Mouse (Mus musculus): ENCODE measurements around the gene Pde6h. TPM values are rescaled to one million over a fixed set of nuclear protein-coding genes. Genes with fewer than 3 reads are reported as not detected.

The Pde6h gene
- total and polyA plus RNA-seq, 3 experiments = 0.05 TPM; not detected in 2

- peak overlapping the region; percentile 38; the same call in 1 of the 2 replicates for H3K4me3 ChIP-seq (ENCODE audit: low read depth, low read length)
- no peaks in the 10 kb centered on the region for H3K27me3 ChIP-seq (ENCODE audit: insufficient read depth, low read length)
- TF ChIP-seq GATA2 (IDR thresholded peaks at IDR 0.05; ENCODE audit: borderline replicate concordance, low read depth, low read length) (no peak), GATA1 (IDR thresholded peaks at IDR 0.05; ENCODE audit: borderline replicate concordance, low read length) (no peak), TAL1 (conservative IDR thresholded peaks at IDR 0.05; ENCODE audit: low read depth, low read length) (no peak), POLR2AphosphoS5 (IDR thresholded peaks at IDR 0.05; ENCODE audit: insufficient replicate concordance, low read depth, low read length) (no peak), CTCF (IDR thresholded peaks at IDR 0.05; ENCODE audit: low read depth, low read length) (no peak)
- DNase-seq (ENCODE audit: low spot score) = no peak
- H3K36me3 ChIP-seq (replicated peaks) = peaks cover 63% of the 10 kb centered on the region
- H3K9me3 ChIP-seq (replicated peaks) = no peaks in the 10 kb centered on the region
- no peak for ATAC-seq (ENCODE audit: extremely low read depth, insufficient number of reproducible peaks, low FRiP score, poor library complexity, severe bottlenecking)
- peaks cover 74% of the 10 kb centered on the region for H3K4me1 ChIP-seq (ENCODE audit: insufficient read depth, low read depth, low read length)
Measured at GRCm38 (mm10) chr6:136937117-136937516, 13.5 kb downstream of the Pde6h start.

DNA sequence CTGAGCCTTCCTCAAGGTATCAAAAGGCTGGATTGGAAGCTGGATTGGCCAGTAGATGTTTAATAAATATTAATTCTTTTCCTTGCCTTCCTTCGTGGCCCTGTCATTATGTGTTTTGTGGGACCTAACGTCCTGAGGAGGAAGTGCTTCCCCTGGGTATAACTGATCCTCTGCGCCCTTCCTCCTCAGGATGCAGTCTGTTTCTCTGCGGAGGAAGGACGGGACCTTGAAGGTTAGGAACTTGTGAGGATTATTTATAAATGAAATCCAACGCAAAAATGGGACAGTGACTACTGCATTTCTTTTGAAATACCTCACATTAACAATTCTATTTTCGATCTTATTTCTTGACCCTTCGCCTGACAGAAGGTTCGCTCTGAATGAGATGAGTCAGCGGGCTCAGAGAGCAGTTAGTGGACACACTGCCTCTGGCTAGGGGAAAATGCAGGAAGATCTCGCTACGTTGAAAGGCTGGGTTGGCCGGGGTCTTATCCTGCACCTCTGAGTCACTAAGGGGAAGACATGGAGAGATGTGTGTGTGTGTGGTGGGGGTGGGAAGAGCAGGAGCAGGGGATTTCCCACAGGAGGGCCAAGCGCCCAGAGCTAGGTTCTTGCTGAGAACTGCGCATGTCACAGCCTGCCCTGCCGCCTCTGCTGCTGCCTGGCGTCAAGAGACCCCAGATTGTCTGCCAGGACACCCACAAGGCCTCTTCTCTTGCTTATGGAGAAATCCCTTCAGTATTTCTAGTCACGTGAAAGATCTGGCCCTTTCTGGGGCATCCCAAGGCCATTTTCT, 14.9 kb downstream of the Pde6h start:
- Histone ChIP-seq H3K27me3 (ENCODE audit: insufficient read depth, low read length) (no peaks in the 10 kb centered on the region), H3K9me3 (replicated peaks) (no peaks in the 10 kb centered on the region), H3K36me3 (replicated peaks) (peaks cover 48% of the 10 kb centered on the region), H3K4me3 (ENCODE audit: low read depth, low read length) (peak overlapping the region; percentile 70), H3K4me1 (ENCODE audit: insufficient read depth, low read depth, low read length) (peaks cover 79% of the 10 kb centered on the region)
- DNase-seq (ENCODE audit: low spot score) (no peak), ATAC-seq (ENCODE audit: extremely low read depth, insufficient number of reproducible peaks, low FRiP score, poor library complexity, severe bottlenecking) (no peak)
- TF ChIP-seq POLR2AphosphoS5 (IDR thresholded peaks at IDR 0.05; ENCODE audit: insufficient replicate concordance, low read depth, low read length) = no peak
- TF ChIP-seq CTCF (IDR thresholded peaks at IDR 0.05; ENCODE audit: low read depth, low read length) = no peak
- no peak for TF ChIP-seq GATA1 (IDR thresholded peaks at IDR 0.05; ENCODE audit: borderline replicate concordance, low read length)
- TF ChIP-seq TAL1 (conservative IDR thresholded peaks at IDR 0.05; ENCODE audit: low read depth, low read length) = no peak
- TF ChIP-seq GATA2 (IDR thresholded peaks at IDR 0.05; ENCODE audit: borderline replicate concordance, low read depth, low read length) = no peak

DNA sequence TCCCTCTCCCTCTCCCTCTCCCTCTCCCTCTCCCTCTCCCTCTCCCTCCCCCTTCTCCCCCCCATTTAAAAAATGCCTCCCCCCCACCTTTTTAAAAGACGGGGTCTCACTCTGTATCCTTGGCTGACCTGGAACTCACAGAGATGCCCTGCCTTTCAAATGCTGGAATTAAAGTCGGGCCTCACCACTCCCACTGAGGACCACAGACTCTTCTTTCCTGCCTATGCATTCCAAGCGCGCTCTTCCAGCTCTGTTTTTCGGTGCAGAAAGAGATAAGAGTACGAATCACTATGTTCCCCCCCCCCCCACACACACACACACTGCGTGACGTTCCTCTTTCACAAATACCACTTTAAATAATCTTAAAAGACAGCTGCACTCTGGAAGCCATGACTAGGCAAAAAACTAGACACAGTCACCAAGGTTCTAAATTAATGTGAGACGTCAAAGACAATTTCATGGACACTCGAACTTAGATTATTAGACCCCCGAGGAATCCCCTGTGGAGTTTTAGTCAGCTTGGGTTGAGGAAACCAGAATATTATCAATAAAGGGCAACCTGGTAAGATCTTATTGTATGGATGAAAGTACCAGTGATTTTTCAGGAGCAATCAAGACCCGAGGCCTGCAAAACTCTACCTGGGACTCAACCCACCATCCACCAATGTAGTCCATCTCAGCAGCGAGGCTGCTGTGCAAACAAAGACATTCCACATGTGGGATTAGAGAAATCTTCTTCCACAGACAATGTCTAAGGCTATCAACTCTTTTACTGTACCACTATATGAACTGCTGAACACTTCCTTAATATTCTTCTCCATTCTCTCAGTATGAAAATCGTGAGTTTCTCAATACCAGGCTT, 15.9 kb downstream of the Pde6h start:
- H3K4me1 ChIP-seq (ENCODE audit: insufficient read depth, low read depth, low read length) = peaks cover 81% of the 10 kb centered on the region
- peak; percentile 35 for DNase-seq (ENCODE audit: low spot score)
- peak; percentile 31 for ATAC-seq (ENCODE audit: extremely low read depth, insufficient number of reproducible peaks, low FRiP score, poor library complexity, severe bottlenecking)
- H3K27me3 ChIP-seq (ENCODE audit: insufficient read depth, low read length) = no peaks in the 10 kb centered on the region
- H3K36me3 ChIP-seq (replicated peaks) = peaks cover 40% of the 10 kb centered on the region
- peak overlapping the region; percentile 73 for H3K4me3 ChIP-seq (ENCODE audit: low read depth, low read length)
- no peaks in the 10 kb centered on the region for H3K9me3 ChIP-seq (replicated peaks)
- TF ChIP-seq TAL1 (conservative IDR thresholded peaks at IDR 0.05; ENCODE audit: low read depth, low read length) (peak; percentile 49), POLR2AphosphoS5 (IDR thresholded peaks at IDR 0.05; ENCODE audit: insufficient replicate concordance, low read depth, low read length) (no peak), GATA1 (IDR thresholded peaks at IDR 0.05; ENCODE audit: borderline replicate concordance, low read length) (no peak)

DNA sequence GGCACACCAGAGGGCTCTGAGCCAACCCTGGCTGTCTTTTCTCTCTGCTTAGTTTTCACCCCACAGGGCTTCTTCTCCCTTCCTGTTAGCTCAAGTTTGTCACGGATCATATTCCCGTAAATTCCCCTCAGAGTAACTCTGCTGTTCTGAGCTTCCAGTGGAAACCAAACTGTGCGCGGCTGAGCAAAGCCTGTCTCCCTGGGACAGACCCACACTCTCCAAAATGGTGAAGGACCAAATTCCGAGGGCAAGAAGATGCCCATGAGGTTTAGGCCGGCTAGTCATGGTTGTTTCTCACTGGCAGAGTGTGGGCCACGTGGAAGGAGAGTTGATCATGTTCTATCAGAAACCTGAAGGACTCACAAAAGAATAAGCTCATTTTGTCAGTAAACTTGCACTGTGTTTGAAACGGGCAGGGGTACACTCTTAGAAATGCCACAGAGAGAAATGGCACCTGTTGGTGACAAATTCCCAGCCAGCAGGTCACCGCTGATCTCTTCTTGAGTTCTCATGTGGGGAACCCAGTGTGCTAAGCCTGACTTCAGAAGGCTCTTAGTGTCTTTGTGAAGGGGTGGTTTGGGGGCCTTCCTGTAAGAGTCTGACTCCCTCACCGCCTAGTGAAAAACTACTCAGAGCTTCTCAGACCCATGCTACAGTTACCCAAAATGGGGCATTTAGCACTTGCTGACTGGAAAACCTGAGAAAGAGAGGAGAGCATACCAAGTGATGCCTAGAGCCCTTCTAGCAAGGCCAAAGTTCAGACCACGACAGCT, 16.7 kb downstream of the Pde6h start:
- no peak for DNase-seq (ENCODE audit: low spot score)
- TF ChIP-seq GATA1 (IDR thresholded peaks at IDR 0.05; ENCODE audit: borderline replicate concordance, low read length) (no peak), CTCF (IDR thresholded peaks at IDR 0.05; ENCODE audit: low read depth, low read length) (no peak), POLR2AphosphoS5 (IDR thresholded peaks at IDR 0.05; ENCODE audit: insufficient replicate concordance, low read depth, low read length) (no peak), TAL1 (conservative IDR thresholded peaks at IDR 0.05; ENCODE audit: low read depth, low read length) (no peak), GATA2 (IDR thresholded peaks at IDR 0.05; ENCODE audit: borderline replicate concordance, low read depth, low read length) (no peak)
- Histone ChIP-seq H3K4me1 (ENCODE audit: insufficient read depth, low read depth, low read length) (peaks cover 78% of the 10 kb centered on the region), H3K36me3 (replicated peaks) (peaks cover 32% of the 10 kb centered on the region), H3K4me3 (ENCODE audit: low read depth, low read length) (peak overlapping the region; percentile 73), H3K27me3 (ENCODE audit: insufficient read depth, low read length) (no peaks in the 10 kb centered on the region), H3K9me3 (replicated peaks) (no peaks in the 10 kb centered on the region)
- ATAC-seq (ENCODE audit: extremely low read depth, insufficient number of reproducible peaks, low FRiP score, poor library complexity, severe bottlenecking) = peak; percentile 5; the same call in 1 of the 2 replicates

DNA sequence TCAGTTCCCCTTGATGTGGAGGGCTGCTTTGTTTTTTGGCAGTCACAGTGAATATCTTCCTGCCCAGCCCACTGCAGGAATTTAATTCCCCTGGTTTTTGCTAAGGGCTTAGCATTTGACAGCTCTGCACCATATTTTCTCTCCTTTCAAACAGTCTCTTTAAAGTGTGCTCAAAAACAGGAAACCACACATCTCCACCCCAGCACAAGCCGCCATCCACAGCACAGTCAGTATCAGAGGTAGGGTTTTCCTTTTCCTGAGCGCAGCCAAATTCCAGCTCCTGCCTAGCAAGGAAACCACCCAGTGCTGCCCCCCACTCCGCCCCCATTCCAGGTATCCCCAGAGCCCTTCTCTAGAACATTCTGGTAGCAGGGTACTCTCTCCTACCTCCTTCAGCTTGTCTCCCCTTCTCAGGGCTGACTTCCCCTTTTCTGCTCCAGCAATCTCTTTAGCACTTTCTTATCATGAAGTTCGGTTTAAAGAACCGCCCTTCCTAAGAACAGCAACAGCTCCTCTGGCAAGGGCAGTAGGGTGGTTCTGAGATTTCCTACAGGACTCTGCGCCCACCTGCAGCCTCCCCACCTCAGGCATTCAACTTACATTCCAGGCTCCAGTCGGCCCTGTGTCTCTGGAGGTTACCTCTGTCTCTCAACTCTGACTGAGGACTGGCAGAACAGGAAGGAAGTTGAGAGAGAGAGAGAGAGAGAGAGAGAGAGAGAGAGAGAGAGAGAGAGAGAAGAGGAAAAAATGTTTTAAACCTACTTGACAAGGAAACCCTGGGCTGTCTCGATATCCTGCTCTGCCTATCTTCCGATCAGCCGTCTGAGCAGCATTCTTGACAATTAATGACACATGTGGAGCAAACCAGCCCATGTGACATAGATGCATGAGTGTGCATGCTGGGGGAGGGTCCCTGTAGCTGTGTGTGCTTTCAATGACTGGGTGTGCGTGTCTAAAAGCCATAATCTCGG, 17.7 kb downstream of the Pde6h start, which contains the start of gene Arhgdib:
Gene Arhgdib, minus strand, starts transcription at position 849 of the 971 bp plus-strand sequence.
- H3K36me3 ChIP-seq (replicated peaks) = peaks cover 23% of the 10 kb centered on the region
- H3K4me3 ChIP-seq (ENCODE audit: low read depth, low read length) = peak within 1 kb of the TSS; percentile 73
- H3K4me1 ChIP-seq (ENCODE audit: insufficient read depth, low read depth, low read length) = peaks cover 76% of the 10 kb centered on the region
- H3K27me3 ChIP-seq (ENCODE audit: insufficient read depth, low read length) = no peaks in the 10 kb centered on the region
- TF ChIP-seq GATA2 (IDR thresholded peaks at IDR 0.05; ENCODE audit: borderline replicate concordance, low read depth, low read length) (no peak), GATA1 (IDR thresholded peaks at IDR 0.05; ENCODE audit: borderline replicate concordance, low read length) (no peak), TAL1 (conservative IDR thresholded peaks at IDR 0.05; ENCODE audit: low read depth, low read length) (no peak), CTCF (IDR thresholded peaks at IDR 0.05; ENCODE audit: low read depth, low read length) (no peak), POLR2AphosphoS5 (IDR thresholded peaks at IDR 0.05; ENCODE audit: insufficient replicate concordance, low read depth, low read length) (no peak)
- ATAC-seq (ENCODE audit: extremely low read depth, insufficient number of reproducible peaks, low FRiP score, poor library complexity, severe bottlenecking) (peak; percentile 58), DNase-seq (ENCODE audit: low spot score) (peak; percentile 60)
- H3K9me3 ChIP-seq (replicated peaks) = no peaks in the 10 kb centered on the region

All from G1E (cell line).